Mouse (Mus musculus): ENCODE data around the gene Map3k6.

The Map3k6 gene

DNA sequence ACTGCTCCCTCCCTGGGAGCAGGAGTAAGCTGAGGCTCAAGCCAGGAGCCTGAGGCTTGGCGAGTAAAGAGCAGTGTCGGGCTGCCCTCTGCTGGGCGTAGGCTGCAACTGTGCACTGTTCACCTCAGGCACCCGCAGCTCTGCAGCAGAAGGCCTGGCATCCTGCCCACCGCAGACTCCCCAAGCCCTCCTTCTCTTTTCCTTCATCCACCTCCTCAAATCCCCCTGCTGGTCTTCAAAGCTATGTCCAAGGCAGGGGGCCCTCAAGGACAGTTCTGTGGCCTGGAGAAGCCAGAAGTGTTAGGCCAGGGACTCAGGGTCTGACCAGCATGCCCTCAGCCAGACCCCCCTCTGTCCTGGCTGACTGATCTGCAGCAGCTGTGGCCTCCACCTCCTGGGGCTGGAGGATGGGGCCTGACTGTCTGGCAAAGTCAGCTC, 57.2 kb downstream of the Map3k6 start:
- Histone ChIP-seq H3K27me3 (ENCODE audit: control insufficient read depth, insufficient read depth, low read length, poor library complexity, severe bottlenecking) (no peaks in the 10 kb centered on the region), H3K36me3 (ENCODE audit: control insufficient read depth, insufficient read depth, low read length, poor library complexity, severe bottlenecking) (peaks cover 4% of the 10 kb centered on the region)
- DNase-seq (ENCODE audit: low read depth, low spot score), result peak; percentile 85

DNA sequence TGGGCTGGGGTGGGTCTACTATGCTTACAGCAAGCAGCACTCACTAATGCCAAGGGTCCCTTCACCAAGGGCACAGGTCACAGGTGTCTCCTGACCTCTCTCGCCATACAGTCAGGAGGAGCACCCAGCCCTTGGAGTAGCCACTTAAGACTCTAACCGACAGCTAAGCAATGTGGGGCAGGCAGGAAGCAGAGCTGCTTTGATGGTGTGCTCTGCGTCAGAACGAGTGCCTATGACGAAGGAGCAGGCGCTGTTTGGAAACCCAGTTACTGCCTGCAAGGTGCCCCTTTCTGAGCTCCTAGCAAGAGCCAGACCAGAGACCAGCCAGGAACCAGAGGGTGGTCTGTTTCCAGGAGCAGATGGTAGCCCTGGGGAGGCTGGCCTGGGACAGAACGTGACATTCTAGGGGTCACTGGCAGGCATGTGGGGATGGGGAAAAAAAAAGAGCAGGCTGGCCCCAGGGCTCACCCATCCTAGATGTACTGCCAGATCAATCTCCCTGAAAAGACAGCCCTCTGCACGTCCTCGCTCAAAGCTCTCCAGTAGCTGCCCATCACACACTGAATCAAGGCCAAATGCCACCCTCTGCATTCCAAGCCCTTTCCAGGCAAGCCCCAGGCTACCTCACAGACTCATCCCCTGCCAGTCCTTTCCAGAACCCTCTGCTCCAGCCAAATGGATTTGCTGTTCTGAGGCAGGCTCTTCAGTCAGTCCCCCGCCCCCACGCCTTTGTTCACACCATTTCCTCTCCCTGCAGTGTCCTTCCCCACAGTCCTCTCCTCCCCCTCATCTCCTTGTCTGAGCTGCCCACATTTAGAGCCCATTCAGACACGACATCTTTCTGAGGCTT, 58.1 kb downstream of the Map3k6 start:
- no peak for DNase-seq (ENCODE audit: low read depth, low spot score)
- H3K27me3 ChIP-seq (ENCODE audit: control insufficient read depth, insufficient read depth, low read length, poor library complexity, severe bottlenecking), result no peaks in the 10 kb centered on the region

GRCm38 (mm10) chr4:133299701-133300100, 59.1 kb downstream of the Map3k6 start:
- no peaks in the 10 kb centered on the region for H3K27me3 ChIP-seq (ENCODE audit: control insufficient read depth, insufficient read depth, low read length, poor library complexity, severe bottlenecking)
- no peak for DNase-seq (ENCODE audit: low read depth, low spot score)

More for the DNA sequence above, 58.1 kb downstream of the Map3k6 start:
- peaks cover 4% of the 10 kb centered on the region for H3K36me3 ChIP-seq (ENCODE audit: control insufficient read depth, insufficient read depth, low read length, poor library complexity, severe bottlenecking)

DNA sequence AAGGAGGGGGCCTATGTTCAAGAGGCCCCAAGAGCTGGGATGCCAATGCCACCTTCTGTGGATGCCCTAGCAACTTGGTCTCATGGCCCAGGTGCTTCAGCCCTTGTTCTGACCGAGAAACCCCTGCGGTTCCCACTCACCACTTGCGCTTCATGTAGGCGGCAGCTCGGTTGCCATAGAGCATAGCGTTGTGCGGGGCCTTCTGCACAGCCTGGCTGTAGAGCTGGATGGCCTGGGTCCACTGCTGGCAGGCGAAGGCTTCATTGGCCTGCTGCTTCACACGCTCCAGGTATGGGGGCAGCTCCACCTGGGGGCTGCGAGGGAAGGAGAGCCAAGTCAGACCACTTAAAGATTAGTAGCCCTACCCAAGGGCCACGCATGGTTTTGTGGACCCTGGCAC, 59.8 kb downstream of the Map3k6 start:
- peaks cover 4% of the 10 kb centered on the region for H3K36me3 ChIP-seq (ENCODE audit: control insufficient read depth, insufficient read depth, low read length, poor library complexity, severe bottlenecking)
- no peak for DNase-seq (ENCODE audit: low read depth, low spot score)
- no peaks in the 10 kb centered on the region for H3K27me3 ChIP-seq (ENCODE audit: control insufficient read depth, insufficient read depth, low read length, poor library complexity, severe bottlenecking)

More at GRCm38 (mm10) chr4:133299701-133300100, 59.1 kb downstream of the Map3k6 start:
- H3K36me3 ChIP-seq (ENCODE audit: control insufficient read depth, insufficient read depth, low read length, poor library complexity, severe bottlenecking), result peaks cover 4% of the 10 kb centered on the region

- H3K27me3 ChIP-seq (ENCODE audit: control insufficient read depth, insufficient read depth, low read length, poor library complexity, severe bottlenecking), result no peaks in the 10 kb centered on the region
- peak; percentile 67 for DNase-seq (ENCODE audit: low read depth, low spot score)
- H3K36me3 ChIP-seq (ENCODE audit: control insufficient read depth, insufficient read depth, low read length, poor library complexity, severe bottlenecking), result peaks cover 1% of the 10 kb centered on the region; the same call in 1 of the 2 replicates
These were observed 61.2 kb downstream of the Map3k6 start for GRCm38 (mm10) chr4:133301802-133302201.

All from splenic B cell, adult 2 months (primary cell).